Mouse (Mus musculus): Measurements from ENCODE around the gene Vamp2.

DNA sequence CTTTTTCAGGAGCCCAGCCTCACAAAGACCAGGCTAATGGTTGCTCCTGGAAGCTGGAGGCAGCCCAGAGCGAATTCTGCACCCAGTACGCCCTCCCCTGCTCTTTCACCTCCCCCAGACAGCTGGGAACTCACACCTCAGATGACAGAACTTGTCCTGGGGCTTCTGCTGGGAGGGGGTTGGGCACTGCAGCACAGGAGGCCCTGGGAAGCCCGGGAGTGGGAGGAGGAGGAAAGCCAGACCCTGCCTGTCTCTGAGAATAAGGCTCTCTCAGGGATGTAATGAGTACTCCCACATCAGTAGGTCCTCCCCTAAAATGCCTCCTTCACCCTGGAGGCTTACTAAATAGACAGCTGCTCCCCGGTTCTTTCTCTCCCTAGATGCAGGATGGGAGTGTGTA is 1.2 kb upstream of the Vamp2 start:
- TF ChIP-seq CTCF (IDR thresholded peaks at IDR 0.05; ENCODE audit: low read depth, low read length) = no peak
- no peak for TF ChIP-seq GATA1 (IDR thresholded peaks at IDR 0.05; ENCODE audit: borderline replicate concordance, low read length)
- no peak for TF ChIP-seq TAL1 (conservative IDR thresholded peaks at IDR 0.05; ENCODE audit: low read depth, low read length)
- no peak for TF ChIP-seq POLR2AphosphoS5 (IDR thresholded peaks at IDR 0.05; ENCODE audit: insufficient replicate concordance, low read depth, low read length)
- TF ChIP-seq GATA2 (IDR thresholded peaks at IDR 0.05; ENCODE audit: borderline replicate concordance, low read depth, low read length) = no peak

All from G1E (cell line).